Mouse (Mus musculus) bone marrow macrophage, adult 2 months (primary cell): ENCODE data around the gene Gng7. TPM values are rescaled to one million over a fixed set of nuclear protein-coding genes. Genes with fewer than 3 reads are reported as not detected.

Source experiments
- H3K27ac ChIP-seq: 2 replicates; pipeline ENCODE4 v1.5.1; 2012; ENCODE audit warnings: low read depth, low read length; ENCODE audit not compliant: insufficient read depth
- H3K4me1 ChIP-seq: 2 replicates; pipeline ENCODE4 v1.6.1; 2012; ENCODE audit warnings: low read length; ENCODE audit not compliant: control insufficient read depth, insufficient read depth
- H3K4me3 ChIP-seq: 2 replicates; pipeline ENCODE4 v1.5.1; 2012; ENCODE audit warnings: mild to moderate bottlenecking, low read length, moderate library complexity; ENCODE audit not compliant: insufficient read depth
- CTCF ChIP-seq: IDR thresholded peaks from 2 replicates; pipeline ENCODE4 v1.5.1; 2012; ENCODE audit warnings: low read depth, mild to moderate bottlenecking, low read length, moderate library complexity
- POLR2A ChIP-seq: IDR thresholded peaks from 2 replicates; pipeline ENCODE4 v1.6.1; 2012; ENCODE audit warnings: mild to moderate bottlenecking, low read depth, low read length, borderline replicate concordance
- polyA plus RNA-seq: library from polyadenylated mRNA; stranded (reverse); fragments of >200 nt; gene quantifications from 2 replicates; pipeline ENCODE4 v1.2.4, GENCODE M21; 2012; ENCODE audit not compliant: missing spikeins, insufficient read depth, insufficient read length

Gene Gng7
- polyA plus RNA-seq, 1 experiment: 4.6 TPM

GRCm38 (mm10) chr10:80917779-80918434, 96.8 kb downstream of the Gng7 start, which contains the start of gene Lmnb2:
TSS of gene Lmnb2 (minus strand) at chr10:80918245.
- H3K27ac ChIP-seq: no peak within 1 kb of the TSS
- TF ChIP-seq CTCF: no peak
- no peak for TF ChIP-seq POLR2A
- H3K4me3 ChIP-seq: peak within 1 kb of the TSS; percentile 84
- H3K4me1 ChIP-seq: peaks cover 3% of the 10 kb centered on the region; the same call in 1 of the 2 replicates

GRCm38 (mm10) chr10:80917336-80917778, 97.4 kb downstream of the Gng7 start:
- H3K27ac ChIP-seq: no peak overlapping the region

GRCm38 (mm10) chr10:80915736-80916135, 99.0 kb downstream of the Gng7 start:
- Histone ChIP-seq H3K4me3 (no peak overlapping the region), H3K4me1 (peaks cover 3% of the 10 kb centered on the region; the same call in 1 of the 2 replicates), H3K27ac (no peak overlapping the region)
- no peak for TF ChIP-seq POLR2A
- no peak for TF ChIP-seq CTCF

More at GRCm38 (mm10) chr10:80917336-80917778, 97.4 kb downstream of the Gng7 start:
- H3K4me3 ChIP-seq: peak overlapping the region; percentile 84
- peaks cover 3% of the 10 kb centered on the region; the same call in 1 of the 2 replicates for H3K4me1 ChIP-seq
- TF ChIP-seq CTCF (no peak), POLR2A (no peak)

- TF ChIP-seq POLR2A: no peak
- no peak for TF ChIP-seq CTCF
- no peak overlapping the region for H3K27ac ChIP-seq
- H3K4me1 ChIP-seq: peaks cover 3% of the 10 kb centered on the region; the same call in 1 of the 2 replicates
- H3K4me3 ChIP-seq: no peak overlapping the region
These were observed 99.5 kb downstream of the Gng7 start for GRCm38 (mm10) chr10:80915260-80915659.

GRCm38 (mm10) chr10:80914253-80914656, 100.5 kb downstream of the Gng7 start:
- TF ChIP-seq POLR2A (no peak), CTCF (no peak)
- peaks cover 3% of the 10 kb centered on the region; the same call in 1 of the 2 replicates for H3K4me1 ChIP-seq
- no peak overlapping the region for H3K27ac ChIP-seq
- H3K4me3 ChIP-seq: no peak overlapping the region

- Histone ChIP-seq H3K4me1 (peaks cover 1% of the 10 kb centered on the region; the same call in 1 of the 2 replicates), H3K27ac (no peak overlapping the region), H3K4me3 (no peak overlapping the region)
- no peak for TF ChIP-seq CTCF
- TF ChIP-seq POLR2A: no peak
These were observed 101.3 kb downstream of the Gng7 start for GRCm38 (mm10) chr10:80913364-80914011.

- TF ChIP-seq POLR2A (no peak), CTCF (no peak)
- H3K4me3 ChIP-seq: no peak overlapping the region
- H3K27ac ChIP-seq: no peak overlapping the region
- H3K4me1 ChIP-seq: no peaks in the 10 kb centered on the region
These were observed 102.9 kb downstream of the Gng7 start for GRCm38 (mm10) chr10:80911891-80912290.

GRCm38 (mm10) chr10:80911354-80911753, 103.4 kb downstream of the Gng7 start:
- H3K27ac ChIP-seq: no peak overlapping the region
- no peak for TF ChIP-seq CTCF
- no peak for TF ChIP-seq POLR2A
- H3K4me1 ChIP-seq: no peaks in the 10 kb centered on the region
- H3K4me3 ChIP-seq: no peak overlapping the region

- Histone ChIP-seq H3K4me1 (no peaks in the 10 kb centered on the region), H3K27ac (no peak overlapping the region), H3K4me3 (no peak overlapping the region)
- TF ChIP-seq POLR2A: no peak
- no peak for TF ChIP-seq CTCF
These were observed 105.2 kb downstream of the Gng7 start for GRCm38 (mm10) chr10:80909375-80910162.
